Mouse (Mus musculus): Measurements from ENCODE around the gene Ndfip2.

- no peak for TF ChIP-seq POLR2A (IDR thresholded peaks at IDR 0.05; ENCODE audit: low read depth, low read length)
- TF ChIP-seq CTCF (conservative IDR thresholded peaks at IDR 0.05; ENCODE audit: insufficient read depth, insufficient read length, low read depth, low read length), result no peak
Observed at GRCm38 (mm10) chr14:105328397-105329302, 70.3 kb downstream of the Ndfip2 start.
